Mouse (Mus musculus): ENCODE measurements at regions not wholly inside any gene's neighbourhood (a gene's known extent, or its start where the extent isn't known, plus 50 kb on each side); places are given as distances from the start of the nearest gene placed in this dataset.

- 42% methylated on average over 14 of the region's 14 CpGs for WGBS
- no peak overlapping the region for H3K27ac ChIP-seq (ENCODE audit: insufficient read depth, low read depth, low read length)
- no peak overlapping the region for H3K4me3 ChIP-seq (ENCODE audit: low read depth, low read length)
- no peaks in the 10 kb centered on the region for H3K36me3 ChIP-seq (ENCODE audit: control insufficient read depth, insufficient read depth, low read length)
- H3K4me1 ChIP-seq (ENCODE audit: control insufficient read depth, insufficient read depth, insufficient read length, low read length) = no peaks in the 10 kb centered on the region
- no peaks in the 10 kb centered on the region for H3K27me3 ChIP-seq (ENCODE audit: control insufficient read depth, insufficient read depth, low read length)
- TF ChIP-seq CTCF (IDR thresholded peaks at IDR 0.05; ENCODE audit: extremely low read depth, insufficient read length, insufficient replicate concordance, low read depth, low read length) = no peak
- no peak for TF ChIP-seq POLR2A (IDR thresholded peaks at IDR 0.05; ENCODE audit: low read depth, low read length)
Measured at GRCm38 (mm10) chr7:73305286-73305975, 69.9 kb upstream of the Rgma start.

- Histone ChIP-seq H3K36me3 (ENCODE audit: control insufficient read depth, insufficient read depth, low read length) (no peaks in the 10 kb centered on the region), H3K27ac (ENCODE audit: insufficient read depth, low read depth, low read length) (no peak overlapping the region), H3K4me3 (ENCODE audit: low read depth, low read length) (no peak overlapping the region), H3K27me3 (ENCODE audit: control insufficient read depth, insufficient read depth, low read length) (no peaks in the 10 kb centered on the region), H3K4me1 (ENCODE audit: control insufficient read depth, insufficient read depth, insufficient read length, low read length) (no peaks in the 10 kb centered on the region)
- no peak for TF ChIP-seq POLR2A (IDR thresholded peaks at IDR 0.05; ENCODE audit: low read depth, low read length)
- no peak for TF ChIP-seq CTCF (IDR thresholded peaks at IDR 0.05; ENCODE audit: extremely low read depth, insufficient read length, insufficient replicate concordance, low read depth, low read length)
- 79% methylated on average over 6 of the region's 6 CpGs for WGBS
Measured at GRCm38 (mm10) chr7:73306296-73306695, 69.0 kb upstream of the Rgma start.

GRCm38 (mm10) chr7:73306728-73307127 is 68.6 kb upstream of the Rgma start:
- no peak overlapping the region for H3K27ac ChIP-seq (ENCODE audit: insufficient read depth, low read depth, low read length)
- H3K27me3 ChIP-seq (ENCODE audit: control insufficient read depth, insufficient read depth, low read length) = no peaks in the 10 kb centered on the region
- TF ChIP-seq POLR2A (IDR thresholded peaks at IDR 0.05; ENCODE audit: low read depth, low read length) = no peak
- TF ChIP-seq CTCF (IDR thresholded peaks at IDR 0.05; ENCODE audit: extremely low read depth, insufficient read length, insufficient replicate concordance, low read depth, low read length) = no peak
- H3K36me3 ChIP-seq (ENCODE audit: control insufficient read depth, insufficient read depth, low read length) = no peaks in the 10 kb centered on the region
- H3K4me1 ChIP-seq (ENCODE audit: control insufficient read depth, insufficient read depth, insufficient read length, low read length) = no peaks in the 10 kb centered on the region
- WGBS = 68% methylated on average over 5 of the region's 5 CpGs
- H3K4me3 ChIP-seq (ENCODE audit: low read depth, low read length) = no peak overlapping the region

GRCm38 (mm10) chr7:73307586-73308490 is 67.5 kb upstream of the Rgma start:
- no peak for TF ChIP-seq CTCF (IDR thresholded peaks at IDR 0.05; ENCODE audit: extremely low read depth, insufficient read length, insufficient replicate concordance, low read depth, low read length)
- TF ChIP-seq POLR2A (IDR thresholded peaks at IDR 0.05; ENCODE audit: low read depth, low read length) = no peak
- no peaks in the 10 kb centered on the region for H3K27me3 ChIP-seq (ENCODE audit: control insufficient read depth, insufficient read depth, low read length)

GRCm38 (mm10) chr7:73308981-73309380 is 66.3 kb upstream of the Rgma start:
- Histone ChIP-seq H3K4me3 (ENCODE audit: low read depth, low read length) (no peak overlapping the region), H3K36me3 (ENCODE audit: control insufficient read depth, insufficient read depth, low read length) (no peaks in the 10 kb centered on the region), H3K27me3 (ENCODE audit: control insufficient read depth, insufficient read depth, low read length) (no peaks in the 10 kb centered on the region), H3K27ac (ENCODE audit: insufficient read depth, low read depth, low read length) (no peak overlapping the region), H3K4me1 (ENCODE audit: control insufficient read depth, insufficient read depth, insufficient read length, low read length) (no peaks in the 10 kb centered on the region)
- TF ChIP-seq POLR2A (IDR thresholded peaks at IDR 0.05; ENCODE audit: low read depth, low read length) (no peak), CTCF (IDR thresholded peaks at IDR 0.05; ENCODE audit: extremely low read depth, insufficient read length, insufficient replicate concordance, low read depth, low read length) (no peak)
- 77% methylated on average over 7 of the region's 7 CpGs for WGBS

More at GRCm38 (mm10) chr7:73307586-73308490, 67.5 kb upstream of the Rgma start:
- Histone ChIP-seq H3K4me3 (ENCODE audit: low read depth, low read length) (no peak overlapping the region), H3K27ac (ENCODE audit: insufficient read depth, low read depth, low read length) (no peak overlapping the region), H3K36me3 (ENCODE audit: control insufficient read depth, insufficient read depth, low read length) (no peaks in the 10 kb centered on the region), H3K4me1 (ENCODE audit: control insufficient read depth, insufficient read depth, insufficient read length, low read length) (no peaks in the 10 kb centered on the region)
- WGBS = 52% methylated on average over 13 of the region's 13 CpGs

- WGBS = 93% methylated on average over 10 of the region's 10 CpGs
Measured at GRCm38 (mm10) chr7:73310056-73310455, 65.3 kb upstream of the Rgma start.

GRCm38 (mm10) chr7:73310581-73311136 is 64.7 kb upstream of the Rgma start:
- H3K36me3 ChIP-seq (ENCODE audit: control insufficient read depth, insufficient read depth, low read length) = no peaks in the 10 kb centered on the region
- H3K4me1 ChIP-seq (ENCODE audit: control insufficient read depth, insufficient read depth, insufficient read length, low read length) = no peaks in the 10 kb centered on the region
- H3K4me3 ChIP-seq (ENCODE audit: low read depth, low read length) = no peak overlapping the region
- no peak overlapping the region for H3K27ac ChIP-seq (ENCODE audit: insufficient read depth, low read depth, low read length)
- no peaks in the 10 kb centered on the region for H3K27me3 ChIP-seq (ENCODE audit: control insufficient read depth, insufficient read depth, low read length)
- WGBS = 94% methylated on average over 15 of the region's 15 CpGs
- TF ChIP-seq POLR2A (IDR thresholded peaks at IDR 0.05; ENCODE audit: low read depth, low read length) (no peak), CTCF (IDR thresholded peaks at IDR 0.05; ENCODE audit: extremely low read depth, insufficient read length, insufficient replicate concordance, low read depth, low read length) (no peak)

More at GRCm38 (mm10) chr7:73310056-73310455, 65.3 kb upstream of the Rgma start:
- Histone ChIP-seq H3K27ac (ENCODE audit: insufficient read depth, low read depth, low read length) (no peak overlapping the region), H3K36me3 (ENCODE audit: control insufficient read depth, insufficient read depth, low read length) (no peaks in the 10 kb centered on the region), H3K4me1 (ENCODE audit: control insufficient read depth, insufficient read depth, insufficient read length, low read length) (no peaks in the 10 kb centered on the region), H3K4me3 (ENCODE audit: low read depth, low read length) (no peak overlapping the region), H3K27me3 (ENCODE audit: control insufficient read depth, insufficient read depth, low read length) (no peaks in the 10 kb centered on the region)
- TF ChIP-seq CTCF (IDR thresholded peaks at IDR 0.05; ENCODE audit: extremely low read depth, insufficient read length, insufficient replicate concordance, low read depth, low read length) = no peak
- no peak for TF ChIP-seq POLR2A (IDR thresholded peaks at IDR 0.05; ENCODE audit: low read depth, low read length)
